Mouse (Mus musculus) erythroblast, adult 5-6 weeks (primary cell): ENCODE results near the gene Fbxw9. TPM values are rescaled to one million over a fixed set of nuclear protein-coding genes. Genes with fewer than 3 reads are reported as not detected.

Experiments used
- ATAC-seq: replicated peaks from 2 replicates; pipeline ENCODE4 v1.8.0; 2016; ENCODE audit warnings: moderate number of reproducible peaks, mild to moderate bottlenecking, moderate TSS enrichment, inconsistent platforms; ENCODE audit not compliant: poor library complexity, low FRiP score, severe bottlenecking
- total RNA-seq, 2 experiments: library from RNA; stranded (forward) in 1 of 2; stranded (reverse) in 1 of 2; fragments of 150-400 nt in 1 of 2; fragments of 200-764, 138-1000 nt in 1 of 2; gene quantifications; 2 replicates each; pipeline versions ENCODE4 v1.2.3 to v1.2.4; 2015 to 2017; ENCODE audit warnings: low replicate concordance in 2 of 2

Fbxw9 gene
- total RNA-seq, 2 experiments from 2014 or later: 0.43 TPM; not detected in 1

- peak; percentile 22 for ATAC-seq
Measured at GRCm38 (mm10) chr8:85036381-85036717, 23.5 kb upstream of the Fbxw9 start.

GRCm38 (mm10) chr8:85036718-85037365 is 23.0 kb upstream of the Fbxw9 start, which contains the start of gene Tnpo2:
Gene Tnpo2 (plus strand): TSS chr8:85036915.
- peak; percentile 88 for ATAC-seq

- ATAC-seq: 0 out of 2 replicates have a peak, but pooled peaks have one; percentile 7
Measured at GRCm38 (mm10) chr8:85037366-85037680, 22.5 kb upstream of the Fbxw9 start.

- ATAC-seq: peak; percentile 36
Measured at GRCm38 (mm10) chr8:85037681-85038531, 21.9 kb upstream of the Fbxw9 start.

- ATAC-seq: no peak
Measured at GRCm38 (mm10) chr8:85043619-85044018, 16.2 kb upstream of the Fbxw9 start.

- ATAC-seq: no peak
Measured at GRCm38 (mm10) chr8:85057367-85057766, 2.5 kb upstream of the Fbxw9 start.

GRCm38 (mm10) chr8:85062603-85063002 is 2.7 kb downstream of the Fbxw9 start:
- no peak for ATAC-seq

- no peak for ATAC-seq
Measured at GRCm38 (mm10) chr8:85065213-85065612, 5.4 kb downstream of the Fbxw9 start.

- ATAC-seq: no peak
Measured at GRCm38 (mm10) chr8:85067155-85067554, 7.3 kb downstream of the Fbxw9 start.

GRCm38 (mm10) chr8:85067982-85068381 is 8.1 kb downstream of the Fbxw9 start, which contains the start of gene Gm5741:
Gene Gm5741 (minus strand): TSS chr8:85067982.
- ATAC-seq: no peak

- no peak for ATAC-seq
Measured at GRCm38 (mm10) chr8:85071041-85071440, 11.2 kb downstream of the Fbxw9 start.

GRCm38 (mm10) chr8:85071514-85072281 is 11.8 kb downstream of the Fbxw9 start, which contains the start of gene Dhps:
Gene Dhps (plus strand): TSS chr8:85071757.
- peak; percentile 81 for ATAC-seq

- ATAC-seq: no peak
Measured at GRCm38 (mm10) chr8:85072364-85072929, 12.6 kb downstream of the Fbxw9 start.

GRCm38 (mm10) chr8:85073041-85073612 is 13.3 kb downstream of the Fbxw9 start:
- no peak for ATAC-seq

- no peak for ATAC-seq
Measured at GRCm38 (mm10) chr8:85074167-85074566, 14.3 kb downstream of the Fbxw9 start.

- no peak for ATAC-seq
Measured at GRCm38 (mm10) chr8:85074617-85075016, 14.8 kb downstream of the Fbxw9 start.

GRCm38 (mm10) chr8:85076001-85076400 is 16.1 kb downstream of the Fbxw9 start:
- ATAC-seq: peak; percentile 55

GRCm38 (mm10) chr8:85076993-85077392 is 17.1 kb downstream of the Fbxw9 start:
- ATAC-seq: peak; percentile 68

GRCm38 (mm10) chr8:85080214-85080531 is 20.3 kb downstream of the Fbxw9 start:
- ATAC-seq: peak; percentile 24
